8 mouse cellular contexts compared by ENCODE assay signal in the genomic region with DNA sequence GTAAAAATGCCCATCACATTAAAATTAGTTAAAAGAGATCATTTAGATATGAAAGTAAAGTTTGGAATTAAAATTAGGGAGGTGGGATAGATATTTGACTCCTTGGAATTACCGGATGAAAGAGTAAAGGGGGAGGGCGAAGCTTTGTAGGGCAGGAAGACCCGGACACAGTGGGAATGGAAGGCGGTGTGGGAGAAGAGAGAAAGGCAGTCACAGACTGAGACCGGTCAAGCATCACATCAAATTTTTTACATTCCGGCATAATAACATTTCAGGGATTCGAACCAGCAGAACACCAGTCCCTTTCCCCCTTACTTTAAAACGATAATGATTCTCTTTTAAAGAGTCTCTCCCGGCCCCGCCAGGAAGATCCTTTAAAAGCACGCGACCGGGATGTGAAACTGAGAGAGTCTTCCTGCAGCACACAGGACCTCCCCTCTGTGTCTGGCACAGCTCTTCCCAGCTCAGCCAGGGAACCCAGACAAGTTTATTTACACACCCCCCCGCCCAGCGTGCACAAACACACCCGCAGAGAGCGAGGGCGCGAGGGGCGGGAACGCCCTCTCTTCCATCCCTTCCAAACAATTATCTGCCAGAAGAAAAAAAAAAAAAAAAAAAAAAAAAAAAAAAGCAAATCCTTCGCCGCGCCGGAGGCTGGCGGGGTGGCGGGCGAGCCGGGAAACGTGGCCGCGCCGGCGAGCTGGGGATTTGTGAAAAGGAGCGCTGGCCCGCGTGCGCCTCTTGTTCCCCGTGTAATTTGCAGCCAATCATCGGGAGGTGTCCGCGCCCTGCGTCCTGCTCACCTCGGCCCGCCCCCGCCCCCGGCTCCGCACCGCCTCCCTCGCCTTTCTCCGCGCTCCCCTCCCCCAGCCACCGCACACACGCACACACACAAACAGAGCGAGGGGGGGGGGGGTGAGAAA. TPM values are rescaled to one million over a fixed set of nuclear protein-coding genes. Genes with fewer than 3 reads are reported as not detected.
A peak's percentile ranks its signal among the peaks of the same experiment; 100 is the strongest.
DNase-seq lines count a peak whose midpoint lies in the region; ATAC-seq lines count a peak whose summit lies in the region.

No protein-coding gene starts in this region.

- peak overlapping the region; percentile 62 for H3K4me2 ChIP-seq in hindbrain, embryonic 13.5 days

- H3K4me1 ChIP-seq in hindbrain, embryonic 13.5 days (replicated peaks), result peaks cover 14% of the 10 kb centered on the region

- no peaks in the 10 kb centered on the region for H3K27me3 ChIP-seq in hindbrain, embryonic 13.5 days

- ATAC-seq in hindbrain, embryonic 13.5 days (ENCODE audit: low FRiP score), result peak; percentile 79

- H3K36me3 ChIP-seq in hindbrain, embryonic 13.5 days, result no peaks in the 10 kb centered on the region

- H3K4me3 ChIP-seq in hindbrain, embryonic 13.5 days, result peak overlapping the region; percentile 68

- peak overlapping the region; percentile 99 for H3K27ac ChIP-seq in hindbrain, embryonic 13.5 days

- DNase-seq in adipocyte (ENCODE audit: low spot score), result peak; percentile 15
- DNase-seq in cerebellum, postnatal 14 days, result peak; percentile 84 to 85
- peak; percentile 54 to 58 for DNase-seq in frontal cortex, postnatal 36 days (ENCODE audit: low spot score in 2 of 2)
- DNase-seq in layer of hippocampus, postnatal 36 days, result peak; percentile 50 to 51
- DNase-seq in lung, postnatal 10 days, result peak; percentile 79
- DNase-seq in retina, embryonic 14.5 days (ENCODE audit: low spot score), result peak; percentile 84
- DNase-seq in T-cell, adult 2 months (ENCODE audit: low spot score), result no peak

- H3K9ac ChIP-seq in hindbrain, embryonic 13.5 days, result peak overlapping the region; percentile 85

- H3K9me3 ChIP-seq in hindbrain, embryonic 13.5 days, result no peaks in the 10 kb centered on the region

- WGBS in hindbrain, embryonic 13.5 days, result under 1% methylated on average over 35 of the region's 55 CpGs

RNA-seq across cellular contexts. Expression of a gene that starts 0.5 kb away (rescaled TPM):
- polyA plus RNA-seq in hindbrain, embryonic 13.5 days (2015; fragmentation: Nextera tagmentation; extraction: Ambion mirVana), result 28.7 and 28.8 TPM in 2 replicates
- 10 to 100 TPM; 12.6 to 13.4 TPM for total RNA-seq in layer of hippocampus, postnatal 36 days (2021)
